In the genomic region with DNA sequence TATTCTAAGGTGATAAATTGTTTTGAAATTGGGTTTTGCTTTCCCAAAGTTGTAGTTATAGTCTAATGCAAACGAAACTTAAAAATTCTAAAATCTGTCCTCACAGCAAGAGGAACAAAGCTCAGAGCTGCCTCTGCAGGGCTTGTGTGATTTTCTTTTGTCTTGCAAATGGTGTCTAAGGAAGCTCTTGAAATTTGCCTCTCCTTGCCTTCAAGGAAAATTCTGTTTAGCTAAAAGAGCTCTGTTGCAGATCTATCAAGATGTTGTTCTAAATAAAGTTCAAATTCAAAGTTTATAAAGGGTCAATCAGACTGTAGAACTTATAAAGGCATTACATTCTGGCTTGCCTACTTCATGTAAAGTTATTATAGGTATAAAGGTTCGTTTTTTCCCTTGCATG, we compare ENCODE assay signal across 12 mouse cellular contexts. TPM values are rescaled to one million over a fixed set of nuclear protein-coding genes. Genes with fewer than 3 reads are reported as not detected.
DNase-seq lines count a peak whose midpoint lies in the region; ATAC-seq lines count a peak whose summit lies in the region.
"Not testable (repeated sequence)": the region's sequence is repeated elsewhere in the genome, so short reads cannot be mapped to it uniquely, and the experiment has no call there.
"Had no signal": no experiment of that assay in that cellular context is flagged by ENCODE, and none has a peak within 500 bp of the region (broad histone marks: within the 10 kb centered on the region; RNA-seq: fewer than 3 reads in every experiment).

No protein-coding gene starts in this region.

- not testable (repeated sequence) for H3K9me3 ChIP-seq in midbrain, embryonic 11.5 days (ENCODE audit: control insufficient read depth, low read length)

- H3K4me3 ChIP-seq in midbrain, embryonic 11.5 days (ENCODE audit: low read depth, low read length) = not testable (repeated sequence)

- H3K27me3 ChIP-seq in midbrain, embryonic 11.5 days (ENCODE audit: control insufficient read depth, insufficient read depth, low read length) = not testable (repeated sequence)

- DNase-seq in ES-CJ7 (ENCODE audit: low read depth, low spot score) (peak; percentile 21), R1 (ENCODE audit: low read depth, low spot score) (peak; percentile 63), ZHBTc4 (ENCODE audit: low read depth, low spot score) (peak; percentile 2)
- DNase-seq in midbrain, embryonic 11.5 days (ENCODE audit: low spot score, missing footprints) = peak; percentile 66

- H3K36me3 ChIP-seq in midbrain, embryonic 11.5 days (ENCODE audit: control insufficient read depth, insufficient read depth, low read length) = not testable (repeated sequence)

- WGBS in midbrain, embryonic 11.5 days = 80% methylated on average over 2 of the region's 2 CpGs

- not testable (repeated sequence) for ATAC-seq in midbrain, embryonic 11.5 days (ENCODE audit: low FRiP score)

- not testable (repeated sequence) for H3K4me2 ChIP-seq in midbrain, embryonic 11.5 days

- not testable (repeated sequence) for H3K27ac ChIP-seq in midbrain, embryonic 11.5 days (ENCODE audit: low read depth, low read length)

- not testable (repeated sequence) for H3K4me1 ChIP-seq in midbrain, embryonic 11.5 days (ENCODE audit: control insufficient read depth, insufficient read depth, low read length)

- H3K9ac ChIP-seq in midbrain, embryonic 11.5 days (ENCODE audit: low read length) = not testable (repeated sequence)

RNA-seq across cellular contexts. Expression of a gene that starts 53.6 kb away (rescaled TPM):
- not detected in 2 replicates for polyA plus RNA-seq in midbrain, embryonic 11.5 days (2014; fragmentation: Nextera tagmentation; extraction: Ambion mirVana)
- polyA plus RNA-seq: activated CD4-positive, CD25-positive, alpha-beta regulatory T cell, adult 4 months; adrenal gland, adult 2 months; brain, embryonic 14.5 days; C2C12; CD4-positive, CD25-positive, alpha-beta regulatory T cell, adult 4 months; cerebellum, adult 2 months; G1E; Patski had no signal

Comparison
In these comparisons a context has a peak if more than half of its experiments do, and no peak if none do; other contexts are left out.
1. DNase-seq: peak in every context shown above with its lines; median percentile 66 in midbrain, embryonic 11.5 days; 63 in R1; 21 in ES-CJ7; 2 in ZHBTc4.